Mouse (Mus musculus): ENCODE data around the gene Card19.
A peak's percentile ranks its signal among the peaks of the same experiment; 100 is the strongest.

The Card19 gene

GRCm38 (mm10) chr13:49192156-49192855 is 23.5 kb downstream of the Card19 start:
- DNase-seq = no peak

GRCm38 (mm10) chr13:49191673-49192035 is 24.2 kb downstream of the Card19 start:
- no peak for DNase-seq

- no peak for DNase-seq
Measured at GRCm38 (mm10) chr13:49190876-49191672, 24.8 kb downstream of the Card19 start.

- peak; percentile 79 for DNase-seq
Measured at GRCm38 (mm10) chr13:49189970-49190870, 25.6 kb downstream of the Card19 start.

- no peak for DNase-seq
Measured at GRCm38 (mm10) chr13:49188966-49189360, 26.9 kb downstream of the Card19 start.

- DNase-seq = no peak
Measured at GRCm38 (mm10) chr13:49188219-49188965, 27.4 kb downstream of the Card19 start.

DNA sequence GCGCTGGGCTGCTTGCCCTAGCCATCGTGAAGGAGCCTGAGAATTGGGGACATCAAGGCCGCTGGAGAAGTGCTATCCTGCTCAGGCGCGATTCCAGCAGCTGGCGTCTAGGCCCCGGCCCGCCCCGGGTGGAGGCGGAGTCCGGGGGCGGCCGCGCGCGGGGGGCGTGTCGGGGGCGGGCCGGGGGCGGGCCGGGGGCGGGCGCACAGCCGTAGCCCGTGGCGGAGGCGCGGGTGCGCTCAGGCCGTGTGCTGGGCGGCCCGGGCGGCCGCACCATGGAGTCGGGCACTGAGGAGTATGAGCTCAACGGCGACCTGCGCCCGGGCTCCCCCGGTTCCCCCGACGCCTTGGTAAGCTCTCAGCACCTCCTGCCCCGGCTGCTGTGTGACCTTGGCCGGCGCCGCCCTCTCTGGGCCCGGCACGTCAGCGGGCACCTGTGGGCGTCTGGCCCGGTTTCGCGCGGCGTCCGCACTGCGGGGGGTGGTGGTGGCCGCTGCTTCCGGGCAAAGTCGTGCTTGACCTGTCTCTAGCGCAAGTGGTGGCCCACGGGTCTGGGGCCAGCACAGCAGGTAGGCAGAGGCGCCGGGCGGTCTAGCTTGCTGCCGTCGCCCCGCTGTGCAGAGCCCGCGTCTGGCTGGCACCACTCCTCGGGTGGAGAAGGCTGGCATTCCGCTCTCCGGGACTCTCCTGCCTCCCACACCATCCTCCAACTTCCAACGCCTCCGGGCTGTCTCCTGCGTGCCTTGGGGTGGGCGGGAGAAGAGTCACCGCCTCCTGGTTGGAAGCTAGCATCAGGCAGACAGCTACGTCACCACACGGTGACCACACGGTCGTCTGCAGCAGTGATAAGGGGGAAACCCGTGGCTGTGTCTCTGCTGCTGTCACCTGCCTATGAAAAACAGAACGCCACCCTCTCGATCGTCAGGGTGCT is 28.3 kb downstream of the Card19 start, which contains the start of gene Ninj1:
TSS of gene Ninj1 (plus strand) at position 198 of the 931 bp plus-strand sequence.
- peak; percentile 83 for DNase-seq

DNA sequence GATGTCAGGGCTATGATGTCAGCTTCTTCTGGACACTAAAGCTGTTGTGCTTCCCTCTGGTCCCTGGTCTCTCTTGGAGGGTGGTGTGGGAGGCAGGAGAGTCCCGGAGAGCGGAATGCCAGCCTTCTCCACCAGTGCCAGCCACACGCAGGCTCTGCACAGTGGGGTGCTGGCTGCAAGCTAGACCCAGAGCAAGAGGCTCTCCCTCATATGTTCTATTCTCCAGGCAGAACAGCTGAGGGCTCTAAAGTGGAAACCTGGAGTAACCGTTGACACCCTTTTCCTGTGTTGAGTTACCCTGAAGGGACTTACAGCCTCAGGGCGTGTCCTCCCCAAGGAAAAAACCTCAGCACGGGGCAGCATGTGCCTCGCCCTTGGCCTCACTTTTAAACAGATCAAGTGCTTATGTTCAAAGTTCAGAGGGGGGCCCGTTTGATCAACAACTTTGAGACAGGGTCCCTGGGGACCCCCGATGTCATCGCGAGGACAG is 29.0 kb downstream of the Card19 start:
- no peak for DNase-seq

- DNase-seq = peak; percentile 31
Measured at GRCm38 (mm10) chr13:49183646-49184045, 32.2 kb downstream of the Card19 start.

- DNase-seq = no peak
Measured at GRCm38 (mm10) chr13:49183161-49183560, 32.7 kb downstream of the Card19 start.

DNA sequence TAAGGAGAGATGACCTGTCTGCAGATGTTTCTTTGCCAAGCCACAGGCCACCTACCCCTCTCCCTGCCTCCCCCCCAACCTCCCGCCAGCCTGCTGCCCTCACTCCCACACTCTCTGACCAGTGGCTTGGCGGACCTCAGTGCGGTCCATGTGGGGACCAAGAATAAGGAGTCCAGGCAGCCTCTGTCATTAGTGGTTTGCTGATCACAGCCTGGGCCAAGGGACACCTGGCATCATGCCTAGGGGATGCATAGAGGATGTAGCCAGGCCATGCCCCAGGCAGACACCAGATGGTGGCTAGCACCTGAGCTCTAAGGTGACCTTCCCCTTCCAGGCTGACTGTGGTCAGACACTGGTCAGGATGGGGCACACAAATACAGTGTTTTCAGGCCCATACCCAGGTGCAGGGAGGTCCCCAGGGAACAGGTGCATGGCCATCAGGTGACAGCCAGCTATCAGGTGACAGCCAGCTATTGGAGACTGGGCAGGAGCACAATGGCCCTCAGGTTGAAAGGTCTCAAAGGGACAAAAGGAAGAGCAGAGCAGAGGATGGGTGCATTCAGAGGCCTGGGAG is 34.3 kb downstream of the Card19 start:
- DNase-seq = no peak

GRCm38 (mm10) chr13:49180691-49181090 is 35.1 kb downstream of the Card19 start:
- DNase-seq = no peak

GRCm38 (mm10) chr13:49180274-49180673 is 35.6 kb downstream of the Card19 start:
- no peak for DNase-seq

DNA sequence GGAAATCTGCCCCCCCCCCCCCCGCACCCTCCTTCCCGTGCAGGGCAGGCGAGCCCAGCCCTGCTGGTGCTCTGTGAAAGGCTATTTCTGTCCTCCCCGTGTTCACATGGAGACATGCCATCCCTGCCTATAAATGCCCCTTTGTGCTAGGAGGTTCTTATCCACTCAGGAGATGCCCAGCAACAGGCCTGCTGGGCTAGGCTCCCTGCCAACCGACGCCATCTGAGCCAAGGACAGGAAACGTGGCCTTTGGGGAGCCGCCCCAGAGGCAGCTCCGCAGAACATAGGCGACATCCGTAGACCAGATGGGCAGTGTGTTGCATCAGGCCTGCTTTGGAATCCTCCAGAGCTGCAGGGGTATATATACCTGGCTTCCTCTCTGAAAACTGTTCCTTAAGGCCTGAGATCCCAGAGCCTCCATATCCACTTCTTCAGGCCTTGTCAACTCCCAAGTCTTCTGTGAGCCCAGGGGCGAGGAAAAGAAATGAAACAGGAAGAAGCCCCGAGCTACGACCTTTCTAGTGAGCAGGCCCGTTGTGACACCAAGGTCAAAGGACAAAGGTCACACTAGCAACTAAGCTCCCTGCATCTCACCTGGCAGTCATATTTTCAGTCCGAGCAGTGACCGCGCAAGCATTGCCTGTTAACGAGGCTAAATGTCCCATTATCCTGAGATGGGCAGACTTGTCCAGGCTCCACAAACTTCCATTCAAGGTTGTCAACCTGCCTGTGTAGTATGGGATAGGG is 36.8 kb downstream of the Card19 start:
- DNase-seq = peak; percentile 76

GRCm38 (mm10) chr13:49175509-49175908 is 40.3 kb downstream of the Card19 start:
- DNase-seq = no peak

GRCm38 (mm10) chr13:49172971-49173596 is 42.8 kb downstream of the Card19 start:
- peak; percentile 92 for DNase-seq

- DNase-seq = no peak
Measured at GRCm38 (mm10) chr13:49172335-49172734, 43.5 kb downstream of the Card19 start.

- DNase-seq = no peak
Measured at GRCm38 (mm10) chr13:49171729-49172128, 44.1 kb downstream of the Card19 start.

- DNase-seq = no peak
Measured at GRCm38 (mm10) chr13:49170623-49171022, 45.2 kb downstream of the Card19 start.
